Mouse (Mus musculus) olfactory bulb, adult 2 months (tissue): Measurements from ENCODE around the gene Foxo3. TPM values are rescaled to one million over a fixed set of nuclear protein-coding genes. Genes with fewer than 3 reads are reported as not detected.

Experiments
- H3K27ac ChIP-seq: fragments of 200-500 bp; 2 replicates; pipeline ENCODE4 v1.5.1; 2012; ENCODE audit warnings: low read depth, low read length; ENCODE audit not compliant: insufficient read depth
- H3K4me1 ChIP-seq: fragments of 200-500 bp; 2 replicates; pipeline ENCODE4 v1.6.1; 2012; ENCODE audit warnings: low read length; ENCODE audit not compliant: control insufficient read depth, insufficient read depth
- H3K4me3 ChIP-seq: fragments of 200-500 bp; 2 replicates; pipeline ENCODE4 v1.5.1; 2012; ENCODE audit warnings: mild to moderate bottlenecking, low read depth, low read length, moderate library complexity; ENCODE audit not compliant: insufficient read depth
- CTCF ChIP-seq: fragments of 200-500 bp; IDR thresholded peaks from 2 replicates; pipeline ENCODE4 v1.5.1; 2012; ENCODE audit warnings: low read depth, mild to moderate bottlenecking, low read length, moderate library complexity; ENCODE audit not compliant: insufficient read depth
- POLR2A ChIP-seq: fragments of 200-500 bp; IDR thresholded peaks from 2 replicates; pipeline ENCODE4 v1.6.1; 2012; ENCODE audit warnings: mild to moderate bottlenecking, low read depth, low read length, moderate library complexity; ENCODE audit not compliant: insufficient read depth
- WGBS: fragments of 180-500 bp; shearing (Covaris S2); methylation state at CpG from one replicate; pipeline ENCODE4 v1.1.7; 2018; 5-methylcytosine and 5-hydroxymethylcytosine counted together
- polyA plus RNA-seq: library from polyadenylated mRNA; stranded (reverse); fragments of >200 nt; gene quantifications from 2 replicates; pipeline ENCODE4 v1.2.4, GENCODE M21; 2012; ENCODE audit warnings: low replicate concordance; ENCODE audit not compliant: missing spikeins, insufficient read depth, insufficient read length

Gene Foxo3
- polyA plus RNA-seq, 1 experiment: not detected

GRCm38 (mm10) chr10:42189037-42189436 is 87.5 kb downstream of the Foxo3 start:
- Histone ChIP-seq H3K27ac (no peak overlapping the region), H3K4me3 (no peak overlapping the region), H3K4me1 (peaks cover 39% of the 10 kb centered on the region)
- WGBS: 60% methylated on average over 8 of the region's 8 CpGs
- no peak for TF ChIP-seq POLR2A
- no peak for TF ChIP-seq CTCF

GRCm38 (mm10) chr10:42188091-42188490 is 88.5 kb downstream of the Foxo3 start:
- H3K27ac ChIP-seq: peak overlapping the region; percentile 1; the same call in 1 of the 2 replicates
- TF ChIP-seq POLR2A: no peak
- TF ChIP-seq CTCF: no peak
- no peak overlapping the region for H3K4me3 ChIP-seq
- H3K4me1 ChIP-seq: peaks cover 31% of the 10 kb centered on the region
- WGBS: 55% methylated on average over 9 of the region's 9 CpGs

- TF ChIP-seq CTCF (no peak), POLR2A (no peak)
- Histone ChIP-seq H3K4me3 (no peak overlapping the region), H3K27ac (no peak overlapping the region), H3K4me1 (peaks cover 27% of the 10 kb centered on the region)
- 88% methylated on average over 9 of the region's 9 CpGs for WGBS
These were observed 89.6 kb downstream of the Foxo3 start for GRCm38 (mm10) chr10:42186941-42187401.

GRCm38 (mm10) chr10:42180333-42180732 is 96.2 kb downstream of the Foxo3 start:
- Histone ChIP-seq H3K4me1 (no peaks in the 10 kb centered on the region), H3K27ac (no peak overlapping the region), H3K4me3 (no peak overlapping the region)
- 87% methylated on average over 8 of the region's 8 CpGs for WGBS
- TF ChIP-seq CTCF: no peak
- no peak for TF ChIP-seq POLR2A

- 88% methylated on average over 11 of the region's 11 CpGs for WGBS
- no peak overlapping the region for H3K27ac ChIP-seq
- TF ChIP-seq POLR2A (no peak), CTCF (no peak)
- no peak overlapping the region for H3K4me3 ChIP-seq
- H3K4me1 ChIP-seq: no peaks in the 10 kb centered on the region
These were observed 97.8 kb downstream of the Foxo3 start for GRCm38 (mm10) chr10:42178751-42179150.

- no peak for TF ChIP-seq CTCF
- TF ChIP-seq POLR2A: no peak
- WGBS: 95% methylated on average over 16 of the region's 16 CpGs
- Histone ChIP-seq H3K27ac (no peak overlapping the region), H3K4me1 (no peaks in the 10 kb centered on the region), H3K4me3 (no peak overlapping the region)
These were observed 98.5 kb downstream of the Foxo3 start for GRCm38 (mm10) chr10:42177771-42178674.

- TF ChIP-seq CTCF: no peak
- no peak for TF ChIP-seq POLR2A
- WGBS: 79% methylated on average over 5 of the region's 5 CpGs
- no peak overlapping the region for H3K4me3 ChIP-seq
- no peak overlapping the region for H3K27ac ChIP-seq
- peaks cover 6% of the 10 kb centered on the region; the same call in 1 of the 2 replicates for H3K4me1 ChIP-seq
These were observed 102.3 kb downstream of the Foxo3 start for GRCm38 (mm10) chr10:42174283-42174682.

GRCm38 (mm10) chr10:42173839-42174238 is 102.7 kb downstream of the Foxo3 start:
- TF ChIP-seq CTCF (no peak), POLR2A (no peak)
- WGBS: 32% methylated on average over 1 of the region's 1 CpGs

GRCm38 (mm10) chr10:42170889-42171347 is 105.6 kb downstream of the Foxo3 start:
- Histone ChIP-seq H3K4me3 (no peak overlapping the region), H3K27ac (no peak overlapping the region), H3K4me1 (peaks cover 12% of the 10 kb centered on the region)
- no peak for TF ChIP-seq CTCF
- TF ChIP-seq POLR2A: no peak
- WGBS: 27% methylated on average over 5 of the region's 5 CpGs

More at GRCm38 (mm10) chr10:42173839-42174238, 102.7 kb downstream of the Foxo3 start:
- H3K27ac ChIP-seq: no peak overlapping the region
- H3K4me3 ChIP-seq: no peak overlapping the region
- H3K4me1 ChIP-seq: peaks cover 6% of the 10 kb centered on the region; the same call in 1 of the 2 replicates
